Mouse (Mus musculus) splenic B cell, adult 2 months (primary cell): ENCODE results near the gene Gm5128.
"Not testable (repeated sequence)": the region's sequence is repeated elsewhere in the genome, so short reads cannot be mapped to it uniquely, and the experiment has no call there.

Experiments
- DNase-seq: peaks from one replicate; pipeline ENCODE4 v3.0.0-alpha.2; 2011; ENCODE audit warnings: low read depth, low spot score
- H3K27me3 ChIP-seq: 2 replicates; pipeline ENCODE4 v1.6.1; 2012; ENCODE audit warnings: mild to moderate bottlenecking, low read length, moderate library complexity, mixed read lengths; ENCODE audit not compliant: control insufficient read depth, poor library complexity, insufficient read depth, severe bottlenecking
- H3K36me3 ChIP-seq: 2 replicates; pipeline ENCODE4 v1.6.1; 2012; ENCODE audit warnings: mild to moderate bottlenecking, low read length, moderate library complexity, mixed read lengths; ENCODE audit not compliant: control insufficient read depth, poor library complexity, insufficient read depth, severe bottlenecking

The Gm5128 gene

DNA sequence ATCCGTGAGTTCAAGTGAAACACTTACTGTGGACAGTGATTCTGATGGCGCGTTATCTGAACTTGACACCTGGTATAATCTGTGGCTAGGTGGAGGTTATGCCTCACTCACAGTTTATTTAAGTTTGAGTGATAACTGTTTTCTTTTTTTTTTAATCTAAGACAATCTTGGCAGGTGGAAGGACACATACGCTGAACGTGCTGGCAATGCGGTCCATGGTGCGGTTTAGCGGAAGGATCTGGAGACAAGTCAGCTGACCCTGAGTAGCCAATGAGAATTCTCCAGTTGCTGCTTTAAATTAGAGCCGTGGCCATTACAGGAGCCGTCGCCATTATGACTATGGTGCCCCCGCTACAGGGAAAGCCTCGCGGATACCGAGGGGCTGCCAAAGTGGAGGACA lies at the start of gene Gm5128:
Gm5128 (plus strand) TSS at position 301 of the 400 bp plus-strand sequence.
- not testable (repeated sequence) for DNase-seq, H3K36me3 ChIP-seq, H3K27me3 ChIP-seq

DNA sequence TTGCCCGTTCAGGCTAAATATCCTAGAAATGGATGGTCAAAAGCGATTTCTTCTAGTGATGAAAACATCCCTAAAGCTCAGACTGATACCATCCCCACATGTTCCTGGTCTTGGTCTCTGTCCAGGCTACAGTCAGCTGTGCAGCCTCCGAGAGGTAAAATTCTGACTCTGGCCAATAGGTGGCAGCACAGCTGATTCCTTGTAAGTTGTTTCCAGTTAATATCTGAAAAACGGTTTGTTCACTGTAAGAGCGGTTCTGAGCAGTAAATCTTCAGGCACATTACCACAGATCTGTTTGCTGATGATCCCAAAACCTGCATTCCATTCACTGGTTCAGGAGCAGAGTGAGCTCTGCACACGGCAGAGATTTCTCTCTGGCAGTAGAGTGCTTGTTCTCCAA lies 12.4 kb upstream of the Gm5128 start:
- H3K27me3 ChIP-seq, DNase-seq, H3K36me3 ChIP-seq: not testable (repeated sequence)

DNA sequence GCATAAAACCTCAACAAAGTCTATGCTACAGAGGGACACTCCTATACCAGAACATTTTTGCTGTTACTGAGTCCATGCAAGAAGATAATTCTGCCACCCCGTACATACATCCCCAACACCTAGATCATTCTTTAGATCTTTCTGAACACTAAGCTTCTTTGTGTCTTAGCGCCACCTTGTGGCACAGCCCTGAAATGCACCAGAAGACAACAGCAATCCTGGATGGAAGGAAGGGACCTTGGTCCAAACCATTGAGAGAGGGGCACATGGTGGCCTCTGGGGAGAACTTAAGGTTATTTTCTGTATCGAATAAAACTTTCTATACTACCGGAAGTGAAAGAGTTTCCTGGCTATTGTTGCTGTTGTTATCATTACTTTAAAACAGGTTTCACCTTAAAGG lies 11.1 kb upstream of the Gm5128 start:
- not testable (repeated sequence) for H3K36me3 ChIP-seq, DNase-seq, H3K27me3 ChIP-seq

DNA sequence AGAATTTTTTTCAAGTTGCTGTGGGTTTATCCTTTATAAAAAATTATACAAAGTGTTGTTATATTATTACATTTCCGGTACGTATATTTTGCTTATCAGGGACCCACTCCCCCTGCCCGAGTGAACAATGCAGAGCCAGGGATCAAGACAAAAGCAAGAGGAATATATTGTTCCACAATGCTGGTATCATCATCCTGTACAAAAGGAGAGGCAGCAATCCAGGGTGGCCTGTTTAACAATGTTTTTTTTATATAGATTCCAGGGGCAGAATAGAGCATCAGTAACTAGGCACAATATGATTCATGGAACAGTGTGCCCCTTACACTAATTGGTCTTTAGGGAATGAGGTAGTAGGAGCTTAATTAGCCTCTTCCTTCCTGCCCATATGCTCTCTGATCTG lies 30.5 kb downstream of the Gm5128 start:
- H3K27me3 ChIP-seq, DNase-seq, H3K36me3 ChIP-seq: not testable (repeated sequence)

DNA sequence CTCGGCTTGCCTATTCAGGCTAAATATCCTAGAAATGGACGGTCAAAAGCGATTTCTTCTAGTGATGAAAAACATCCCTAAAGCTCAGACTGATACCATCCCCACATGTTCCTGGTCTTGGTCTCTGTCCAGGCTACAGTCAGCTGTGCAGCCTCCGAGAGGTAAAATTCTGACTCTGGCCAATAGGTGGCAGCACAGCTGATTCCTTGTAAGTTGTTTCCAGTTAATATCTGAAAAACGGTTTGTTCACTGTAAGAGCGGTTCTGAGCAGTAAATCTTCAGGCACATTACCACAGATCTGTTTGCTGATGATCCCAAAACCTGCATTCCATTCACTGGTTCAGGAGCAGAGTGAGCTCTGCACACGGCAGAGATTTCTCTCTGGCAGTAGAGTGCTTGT lies 48.1 kb downstream of the Gm5128 start:
- H3K27me3 ChIP-seq, H3K36me3 ChIP-seq, DNase-seq: not testable (repeated sequence)

DNA sequence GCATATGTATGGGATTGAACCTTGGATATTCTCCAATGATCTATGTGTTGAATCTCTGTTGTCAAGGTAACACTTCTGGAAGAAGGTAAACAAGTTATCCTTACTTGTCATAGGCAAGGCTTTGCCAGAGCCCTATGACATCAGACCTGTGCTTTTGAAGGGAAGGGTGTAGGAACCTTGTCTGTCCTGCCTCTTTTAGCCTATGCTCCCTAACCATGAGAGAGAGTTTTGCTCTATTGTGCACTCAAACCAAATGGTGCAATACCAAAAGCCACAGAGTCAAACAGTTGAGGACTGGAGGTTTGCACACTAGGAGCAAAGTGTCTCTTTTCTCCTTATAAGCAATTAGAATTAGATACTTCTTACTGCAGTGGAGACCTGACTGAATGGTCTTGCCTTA lies 48.7 kb downstream of the Gm5128 start:
- not testable (repeated sequence) for DNase-seq, H3K27me3 ChIP-seq

DNA sequence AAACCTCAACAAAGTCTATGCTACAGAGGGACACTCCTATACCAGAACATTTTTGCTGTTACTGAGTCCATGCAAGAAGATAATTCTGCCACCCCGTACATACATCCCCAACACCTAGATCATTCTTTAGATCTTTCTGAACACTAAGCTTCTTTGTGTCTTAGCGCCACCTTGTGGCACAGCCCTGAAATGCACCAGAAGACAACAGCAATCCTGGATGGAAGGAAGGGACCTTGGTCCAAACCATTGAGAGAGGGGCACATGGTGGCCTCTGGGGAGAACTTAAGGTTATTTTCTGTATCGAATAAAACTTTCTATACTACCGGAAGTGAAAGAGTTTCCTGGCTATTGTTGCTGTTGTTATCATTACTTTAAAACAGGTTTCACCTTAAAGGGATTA lies 49.4 kb downstream of the Gm5128 start:
- H3K27me3 ChIP-seq, DNase-seq, H3K36me3 ChIP-seq: not testable (repeated sequence)

More for the DNA sequence above, 48.7 kb downstream of the Gm5128 start:
- H3K36me3 ChIP-seq = not testable (repeated sequence)
